Mouse (Mus musculus) intestine, embryonic 16.5 days (tissue): ENCODE data around the gene Asb1. TPM values are rescaled to one million over a fixed set of nuclear protein-coding genes. Genes with fewer than 3 reads are reported as not detected.

Source experiments
- ATAC-seq: fragments of 200-750 bp; cut with Nextera tagmentation; 2 replicates; pipeline ENCODE4 v1.8.0; 2017; ENCODE audit warnings: moderate TSS enrichment, moderate library complexity
- H3K27ac ChIP-seq: fragments of 300-500 bp; sonication (generic); 2 replicates; pipeline ENCODE4 v1.5.1; 2014; ENCODE audit warnings: mild to moderate bottlenecking, low read length
- H3K27me3 ChIP-seq: fragments of 300-500 bp; sonication (generic); replicated peaks from 2 replicates; pipeline ENCODE4 v1.6.1; 2014; ENCODE audit warnings: low read length, control low read depth, mixed read lengths; ENCODE audit not compliant: control insufficient read depth, insufficient read depth
- H3K36me3 ChIP-seq: fragments of 300-500 bp; sonication (generic); 2 replicates; pipeline ENCODE4 v1.6.1; 2014; ENCODE audit warnings: low read length, control low read depth; ENCODE audit not compliant: control insufficient read depth, insufficient read depth
- H3K4me1 ChIP-seq: fragments of 300-500 bp; sonication (generic); 2 replicates; pipeline ENCODE4 v1.6.1; 2014; ENCODE audit warnings: low read length, control low read depth, mixed read lengths; ENCODE audit not compliant: control insufficient read depth, insufficient read depth
- H3K4me2 ChIP-seq: fragments of 300-500 bp; sonication (generic); 2 replicates; pipeline ENCODE4 v1.6.1; 2014; ENCODE audit warnings: low read depth, low read length, control low read depth
- H3K4me3 ChIP-seq: fragments of 300-500 bp; sonication (generic); 2 replicates; pipeline ENCODE4 v1.5.1; 2014; ENCODE audit warnings: mild to moderate bottlenecking, low read length
- H3K9ac ChIP-seq: fragments of 300-500 bp; sonication (generic); 2 replicates; pipeline ENCODE4 v1.6.1; 2014; ENCODE audit warnings: low read depth, low read length
- H3K9me3 ChIP-seq: fragments of 300-500 bp; sonication (generic); 2 replicates; pipeline ENCODE4 v1.6.1; 2016; ENCODE audit warnings: low read length, control low read depth; ENCODE audit not compliant: control insufficient read depth
- WGBS: fragments of 180-500 bp; shearing (Covaris S2); extraction: QIAGEN DNeasy Blood & Tissue Kit; methylation state at CpG from one replicate; pipeline ENCODE4 v1.1.7; 2014; 5-methylcytosine and 5-hydroxymethylcytosine counted together
- polyA plus RNA-seq: library from polyadenylated mRNA; unstranded; fragments of >200 nt; fragmentation: Nextera tagmentation; extraction: Ambion mirVana; gene quantifications from 2 replicates; pipeline ENCODE4 v1.2.1, GENCODE M21; 2015

Asb1 gene
- polyA plus RNA-seq, 1 experiment from 2014 or later = 3.1 TPM

- no peaks in the 10 kb centered on the region for H3K9me3 ChIP-seq
- H3K27ac ChIP-seq = no peak overlapping the region
- H3K9ac ChIP-seq = no peak overlapping the region
- ATAC-seq = no peak
- H3K4me1 ChIP-seq = no peaks in the 10 kb centered on the region
- H3K4me2 ChIP-seq = no peak overlapping the region
- no peaks in the 10 kb centered on the region for H3K36me3 ChIP-seq
- 58% methylated on average over 17 of the region's 17 CpGs for WGBS
- no peaks in the 10 kb centered on the region for H3K27me3 ChIP-seq
- H3K4me3 ChIP-seq = no peak overlapping the region
Measured at GRCm38 (mm10) chr1:91584969-91585835, 44.9 kb downstream of the Asb1 start.

GRCm38 (mm10) chr1:91589738-91590137, 49.4 kb downstream of the Asb1 start:
- 52% methylated on average over 6 of the region's 6 CpGs for WGBS
- no peaks in the 10 kb centered on the region for H3K36me3 ChIP-seq
- H3K27me3 ChIP-seq = no peaks in the 10 kb centered on the region
- no peak for ATAC-seq
- no peak overlapping the region for H3K4me2 ChIP-seq
- H3K27ac ChIP-seq = no peak overlapping the region
- H3K4me1 ChIP-seq = no peaks in the 10 kb centered on the region
- H3K9me3 ChIP-seq = no peaks in the 10 kb centered on the region
- H3K4me3 ChIP-seq = no peak overlapping the region
- no peak overlapping the region for H3K9ac ChIP-seq

GRCm38 (mm10) chr1:91595521-91596020, 55.2 kb downstream of the Asb1 start:
- H3K27ac ChIP-seq = no peak overlapping the region
- no peaks in the 10 kb centered on the region for H3K9me3 ChIP-seq
- no peak for ATAC-seq
- no peak overlapping the region for H3K9ac ChIP-seq
- H3K4me1 ChIP-seq = no peaks in the 10 kb centered on the region
- WGBS = 86% methylated on average over 9 of the region's 9 CpGs
- H3K4me3 ChIP-seq = no peak overlapping the region
- no peaks in the 10 kb centered on the region for H3K36me3 ChIP-seq
- H3K27me3 ChIP-seq = no peaks in the 10 kb centered on the region
- H3K4me2 ChIP-seq = no peak overlapping the region

- Histone ChIP-seq H3K36me3 (no peaks in the 10 kb centered on the region), H3K4me2 (no peak overlapping the region), H3K4me3 (no peak overlapping the region), H3K27ac (no peak overlapping the region), H3K9me3 (no peaks in the 10 kb centered on the region), H3K4me1 (peaks cover 5% of the 10 kb centered on the region; the same call in 1 of the 2 replicates), H3K9ac (no peak overlapping the region), H3K27me3 (no peaks in the 10 kb centered on the region)
- ATAC-seq = no peak
- WGBS = 85% methylated on average over 5 of the region's 5 CpGs
Measured at GRCm38 (mm10) chr1:91597611-91598010, 57.3 kb downstream of the Asb1 start.

- Histone ChIP-seq H3K27me3 (no peaks in the 10 kb centered on the region), H3K9ac (no peak overlapping the region), H3K36me3 (no peaks in the 10 kb centered on the region), H3K4me3 (no peak overlapping the region), H3K27ac (no peak overlapping the region), H3K4me1 (peaks cover 5% of the 10 kb centered on the region; the same call in 1 of the 2 replicates), H3K4me2 (no peak overlapping the region), H3K9me3 (no peaks in the 10 kb centered on the region)
- peak; percentile 71 for ATAC-seq
- 30% methylated on average over 9 of the region's 9 CpGs for WGBS
Measured at GRCm38 (mm10) chr1:91600671-91601361, 60.5 kb downstream of the Asb1 start.

- Histone ChIP-seq H3K9ac (no peak overlapping the region), H3K36me3 (no peaks in the 10 kb centered on the region), H3K27ac (no peak overlapping the region), H3K4me3 (no peak overlapping the region), H3K4me1 (peaks cover 5% of the 10 kb centered on the region; the same call in 1 of the 2 replicates), H3K4me2 (no peak overlapping the region), H3K9me3 (no peaks in the 10 kb centered on the region), H3K27me3 (no peaks in the 10 kb centered on the region)
- no peak for ATAC-seq
- WGBS = 81% methylated on average over 2 of the region's 2 CpGs
Measured at GRCm38 (mm10) chr1:91601362-91602096, 61.2 kb downstream of the Asb1 start.

- no peaks in the 10 kb centered on the region for H3K36me3 ChIP-seq
- H3K27me3 ChIP-seq = no peaks in the 10 kb centered on the region
- WGBS = 52% methylated on average over 14 of the region's 14 CpGs
- no peak overlapping the region for H3K27ac ChIP-seq
- no peak overlapping the region for H3K4me3 ChIP-seq
- H3K9me3 ChIP-seq = no peaks in the 10 kb centered on the region
- H3K4me1 ChIP-seq = peaks cover 5% of the 10 kb centered on the region; the same call in 1 of the 2 replicates
- ATAC-seq = no peak
- H3K4me2 ChIP-seq = no peak overlapping the region
- H3K9ac ChIP-seq = no peak overlapping the region
Measured at GRCm38 (mm10) chr1:91605632-91606031, 65.3 kb downstream of the Asb1 start.

- H3K36me3 ChIP-seq = no peaks in the 10 kb centered on the region
- H3K9ac ChIP-seq = no peak overlapping the region
- ATAC-seq = no peak
- H3K27ac ChIP-seq = no peak overlapping the region
- no peaks in the 10 kb centered on the region for H3K27me3 ChIP-seq
- no peak overlapping the region for H3K4me3 ChIP-seq
- WGBS = 92% methylated on average over 7 of the region's 7 CpGs
- no peaks in the 10 kb centered on the region for H3K4me1 ChIP-seq
- no peak overlapping the region for H3K4me2 ChIP-seq
- no peaks in the 10 kb centered on the region for H3K9me3 ChIP-seq
Measured at GRCm38 (mm10) chr1:91606701-91607100, 66.4 kb downstream of the Asb1 start.

GRCm38 (mm10) chr1:91607141-91607540, 66.8 kb downstream of the Asb1 start:
- H3K36me3 ChIP-seq = no peaks in the 10 kb centered on the region
- no peak overlapping the region for H3K4me2 ChIP-seq
- H3K9ac ChIP-seq = no peak overlapping the region
- no peaks in the 10 kb centered on the region for H3K27me3 ChIP-seq
- ATAC-seq = no peak
- WGBS = 77% methylated on average over 6 of the region's 6 CpGs
- H3K4me1 ChIP-seq = 0 out of 2 replicates have a peak, but pooled peaks cover under 1% of the 10 kb centered on the region
- H3K27ac ChIP-seq = no peak overlapping the region
- no peak overlapping the region for H3K4me3 ChIP-seq
- H3K9me3 ChIP-seq = no peaks in the 10 kb centered on the region
